Mouse (Mus musculus) erythroid progenitor cell, adult 5-6 weeks (primary cell): ENCODE results near the gene Smpd1. TPM values are rescaled to one million over a fixed set of nuclear protein-coding genes. Genes with fewer than 3 reads are reported as not detected.
A peak's percentile ranks its signal among the peaks of the same experiment; 100 is the strongest.

Source experiments
- ATAC-seq: replicated peaks from 2 replicates; pipeline ENCODE4 v1.8.0; 2016; ENCODE audit warnings: moderate number of reproducible peaks, mild to moderate bottlenecking, moderate TSS enrichment, inconsistent platforms; ENCODE audit not compliant: poor library complexity, low FRiP score, severe bottlenecking
- total RNA-seq, 2 experiments: library from RNA; stranded (forward) in 1 of 2; stranded (reverse) in 1 of 2; fragments of 150-400 nt in 1 of 2; fragments of 186-747, 209-891 nt in 1 of 2; gene quantifications; 2 replicates each; pipeline versions ENCODE4 v1.2.3 to v1.2.4; 2015 to 2017; ENCODE audit warnings: low replicate concordance in 2 of 2

The Smpd1 gene
- total RNA-seq (2015; ENCODE audit: low replicate concordance) (7.5 and 13.3 TPM in 2 replicates), total RNA-seq (2017; ENCODE audit: low replicate concordance) (9.5 and 13.1 TPM in 2 replicates)

DNA sequence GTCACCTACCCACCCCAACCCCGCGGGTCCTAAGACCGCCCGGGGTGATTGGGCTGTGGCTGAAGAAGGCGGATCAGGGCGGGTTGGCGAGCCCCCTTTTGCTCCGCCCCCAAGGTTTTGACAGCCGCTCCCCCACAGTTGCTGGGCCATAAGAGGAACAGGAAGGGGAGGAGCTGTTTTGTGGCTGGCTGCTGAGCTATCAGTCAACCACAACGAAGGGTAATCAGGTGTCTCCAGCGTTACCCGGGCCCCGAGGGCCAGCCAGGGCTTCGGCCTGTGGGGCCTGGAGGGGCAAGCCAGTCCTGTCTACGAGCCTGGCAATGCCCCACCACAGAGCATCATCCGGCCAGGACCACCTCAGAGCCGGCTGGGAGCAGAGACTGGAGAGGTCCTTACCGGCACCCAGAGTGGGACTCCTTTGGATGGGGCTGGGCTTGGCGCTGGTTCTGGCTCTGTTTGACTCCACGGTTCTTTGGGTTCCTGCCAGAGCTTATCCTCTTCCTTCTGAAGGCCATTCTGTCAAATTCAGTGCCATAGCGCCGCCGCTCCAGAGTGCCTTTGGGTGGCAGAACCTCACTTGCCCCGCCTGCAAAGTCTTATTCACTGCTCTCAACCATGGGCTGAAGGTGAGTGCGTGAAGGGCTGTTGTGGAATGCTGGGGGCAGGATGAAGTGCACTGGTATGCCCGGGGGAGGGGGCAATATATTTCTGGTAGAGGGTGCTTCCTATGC is at the start of gene Smpd1:
Gene Smpd1 (plus strand): TSS at position 149 of the 731 bp plus-strand sequence.
- peak; percentile 95 for ATAC-seq

- ATAC-seq, result no peak
Observed at GRCm38 (mm10) chr7:105507257-105507656, 46.9 kb upstream of the Smpd1 start.

DNA sequence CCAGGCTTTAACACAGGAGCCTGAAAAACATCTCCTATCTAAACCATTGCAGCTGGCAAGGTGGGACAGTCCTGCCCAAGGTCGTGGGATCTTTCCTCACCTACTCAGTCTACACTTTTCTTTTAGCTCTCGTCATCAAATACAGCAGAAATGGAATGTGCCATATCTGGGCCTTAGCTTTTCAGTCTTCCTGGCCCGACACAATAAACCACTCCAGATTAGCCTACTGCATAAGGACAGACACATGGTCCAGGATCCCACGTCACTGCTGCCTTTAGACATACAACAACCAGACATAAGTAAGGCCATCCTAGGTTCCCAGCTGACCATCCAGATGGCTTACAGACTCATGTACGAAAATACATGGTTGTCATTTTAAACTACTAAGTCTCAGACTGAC is 44.0 kb upstream of the Smpd1 start:
- ATAC-seq, result no peak

DNA sequence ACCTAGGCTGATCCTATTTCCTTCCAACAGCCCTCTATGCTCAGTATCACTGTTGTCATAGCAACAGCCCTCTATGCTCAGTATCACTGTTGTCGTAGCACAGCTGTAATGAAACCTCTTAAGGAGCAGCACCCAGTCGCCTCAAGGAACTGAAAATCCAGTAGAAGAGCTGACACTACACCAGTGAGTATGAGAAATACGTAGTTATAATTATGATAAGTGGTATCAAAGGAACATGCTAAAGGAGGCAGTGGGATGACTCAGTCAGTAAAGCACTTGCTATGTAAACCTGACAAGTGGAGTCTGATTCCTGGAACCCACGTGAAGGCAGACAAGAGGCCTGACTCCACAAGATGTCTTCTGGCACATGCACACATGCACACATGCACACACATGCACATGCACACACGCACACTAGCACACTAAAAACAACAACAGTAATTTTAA is 40.3 kb upstream of the Smpd1 start:
- ATAC-seq, result no peak

- ATAC-seq, result no peak
Observed at GRCm38 (mm10) chr7:105514561-105514960, 39.6 kb upstream of the Smpd1 start.

- ATAC-seq, result 0 out of 2 replicates have a peak, but pooled peaks have one; percentile 58
Observed at GRCm38 (mm10) chr7:105515178-105515577, 39.0 kb upstream of the Smpd1 start.

- no peak for ATAC-seq
Observed at GRCm38 (mm10) chr7:105516669-105517360, 37.3 kb upstream of the Smpd1 start.

GRCm38 (mm10) chr7:105519336-105519735 is 34.8 kb upstream of the Smpd1 start:
- no peak for ATAC-seq

- ATAC-seq, result no peak
Observed at GRCm38 (mm10) chr7:105519771-105520170, 34.4 kb upstream of the Smpd1 start.

GRCm38 (mm10) chr7:105520201-105520600 is 34.0 kb upstream of the Smpd1 start:
- ATAC-seq, result no peak

DNA sequence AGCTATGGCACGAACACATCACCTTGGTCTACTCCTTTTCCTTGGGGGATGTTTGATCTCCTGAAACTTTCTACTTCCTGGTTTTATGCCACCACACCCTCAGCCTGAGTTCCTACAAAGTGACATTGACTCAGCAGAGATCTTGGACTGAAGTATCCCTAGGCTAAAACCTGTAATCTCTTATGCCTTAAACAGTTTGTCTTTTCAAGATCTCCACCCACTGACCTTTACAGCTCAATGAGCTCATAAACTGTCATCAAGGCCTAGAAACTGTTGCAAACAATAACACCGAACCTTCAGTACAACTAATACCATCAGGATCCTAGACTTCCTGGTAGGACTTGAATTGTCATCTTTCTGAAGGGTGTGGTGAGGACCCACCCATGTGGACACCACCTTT is 29.9 kb upstream of the Smpd1 start:
- no peak for ATAC-seq

DNA sequence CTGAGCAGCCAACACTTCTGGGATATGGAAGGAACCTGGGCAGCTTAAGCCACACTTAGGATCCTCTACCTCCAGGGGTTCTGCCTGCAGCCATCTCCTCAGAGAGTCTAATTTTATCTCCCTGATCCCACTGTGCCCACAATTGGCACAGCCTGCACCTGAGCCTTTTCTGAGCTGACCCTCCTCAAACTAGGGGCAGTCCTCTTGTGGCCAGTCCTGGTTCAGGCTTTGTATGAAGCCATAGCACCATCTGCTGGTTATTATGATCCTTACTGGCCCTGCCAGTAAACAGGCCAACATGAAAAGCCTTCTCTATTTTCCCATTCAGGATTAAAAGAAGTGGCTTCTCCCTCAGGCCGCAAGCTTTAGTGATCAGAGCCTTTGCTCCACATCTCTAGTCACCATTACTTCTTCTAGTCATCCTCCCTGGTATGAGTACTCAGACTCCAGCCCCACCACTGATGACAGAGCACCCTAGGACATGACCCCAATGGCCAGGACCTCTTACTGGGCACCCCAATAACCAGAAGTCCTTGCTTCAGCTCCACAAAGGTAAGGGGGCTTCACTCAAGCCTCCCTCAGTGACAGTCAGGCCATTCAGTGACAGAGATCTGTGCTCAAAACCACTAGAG is 26.7 kb upstream of the Smpd1 start:
- no peak for ATAC-seq

DNA sequence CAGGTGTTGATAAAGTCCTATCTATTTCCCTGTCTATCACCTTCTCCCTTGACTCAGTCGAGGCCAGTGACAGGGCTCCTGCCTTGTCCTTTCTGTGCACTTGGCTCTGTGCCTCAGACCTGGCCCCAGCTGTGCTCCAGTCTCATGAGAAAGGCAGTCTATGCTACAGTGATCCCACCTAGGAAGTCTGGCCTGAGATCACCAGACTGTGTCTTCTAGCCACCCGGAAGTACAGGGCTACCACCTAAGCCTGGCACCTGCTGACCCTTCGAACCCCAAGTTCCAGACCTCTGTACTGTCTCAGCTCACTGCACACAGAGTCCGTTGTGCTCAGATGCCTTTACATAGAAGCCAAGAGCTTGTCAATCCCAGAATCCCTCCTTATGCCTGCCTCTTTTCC is 26.1 kb upstream of the Smpd1 start:
- ATAC-seq, result 0 out of 2 replicates have a peak, but pooled peaks have one; percentile 34

DNA sequence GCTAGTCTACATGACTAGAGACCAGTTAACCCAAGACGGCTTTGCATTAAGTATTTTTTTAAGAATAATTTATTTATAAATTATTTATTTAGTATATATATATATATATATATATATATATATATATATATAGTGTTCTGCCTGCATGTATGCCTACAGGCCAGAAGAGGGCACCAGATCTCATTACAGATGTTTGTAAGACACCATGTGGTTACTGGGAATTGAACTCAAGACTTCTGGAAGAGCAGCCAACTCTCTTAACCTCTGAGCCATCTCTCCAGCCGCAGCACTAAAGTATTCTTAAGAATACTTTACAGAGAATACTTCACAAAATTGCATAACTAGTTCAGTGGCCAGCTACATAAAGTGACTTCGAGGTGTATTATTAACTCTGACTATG is 20.0 kb upstream of the Smpd1 start:
- no peak for ATAC-seq

- no peak for ATAC-seq
Observed at GRCm38 (mm10) chr7:105545986-105546385, 8.2 kb upstream of the Smpd1 start.

DNA sequence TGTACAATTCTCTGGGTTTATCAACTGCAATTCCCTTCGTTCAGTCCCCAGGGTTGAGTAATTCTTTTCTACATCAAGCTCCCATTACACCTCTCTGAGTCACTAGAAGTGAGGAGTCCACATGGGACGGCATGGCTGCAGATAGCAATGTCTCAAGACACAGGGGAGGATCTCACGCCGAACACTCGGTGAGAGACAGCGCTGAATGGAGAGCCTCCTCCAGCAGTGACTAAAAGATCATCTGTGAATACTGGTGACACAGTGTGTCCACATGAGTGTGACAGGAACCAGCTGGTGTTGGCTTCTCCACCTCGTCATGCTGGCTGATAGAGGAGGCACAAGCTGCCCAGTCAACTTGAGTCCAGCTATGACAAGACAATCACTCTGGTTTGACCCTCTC is 6.2 kb upstream of the Smpd1 start:
- ATAC-seq, result no peak

DNA sequence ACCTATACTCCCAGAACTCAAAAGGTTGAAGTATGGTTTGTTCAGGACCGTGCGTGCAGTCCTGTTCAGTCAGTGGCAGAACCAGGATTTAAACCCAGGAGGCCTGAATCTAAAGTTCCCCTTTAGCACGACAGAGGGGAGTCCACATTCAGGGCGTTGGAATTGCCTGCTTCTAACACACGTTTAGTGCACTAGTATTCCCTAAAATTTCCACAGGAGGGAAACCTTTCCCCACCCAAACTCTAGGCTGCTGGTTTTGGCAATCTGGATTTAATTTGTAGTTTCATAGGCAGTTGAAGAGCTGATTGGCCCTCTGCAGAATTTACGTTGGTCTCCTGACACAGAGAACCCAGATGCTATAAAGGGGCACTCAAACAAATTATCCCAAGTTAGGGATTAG is 5.1 kb upstream of the Smpd1 start:
- ATAC-seq, result no peak

DNA sequence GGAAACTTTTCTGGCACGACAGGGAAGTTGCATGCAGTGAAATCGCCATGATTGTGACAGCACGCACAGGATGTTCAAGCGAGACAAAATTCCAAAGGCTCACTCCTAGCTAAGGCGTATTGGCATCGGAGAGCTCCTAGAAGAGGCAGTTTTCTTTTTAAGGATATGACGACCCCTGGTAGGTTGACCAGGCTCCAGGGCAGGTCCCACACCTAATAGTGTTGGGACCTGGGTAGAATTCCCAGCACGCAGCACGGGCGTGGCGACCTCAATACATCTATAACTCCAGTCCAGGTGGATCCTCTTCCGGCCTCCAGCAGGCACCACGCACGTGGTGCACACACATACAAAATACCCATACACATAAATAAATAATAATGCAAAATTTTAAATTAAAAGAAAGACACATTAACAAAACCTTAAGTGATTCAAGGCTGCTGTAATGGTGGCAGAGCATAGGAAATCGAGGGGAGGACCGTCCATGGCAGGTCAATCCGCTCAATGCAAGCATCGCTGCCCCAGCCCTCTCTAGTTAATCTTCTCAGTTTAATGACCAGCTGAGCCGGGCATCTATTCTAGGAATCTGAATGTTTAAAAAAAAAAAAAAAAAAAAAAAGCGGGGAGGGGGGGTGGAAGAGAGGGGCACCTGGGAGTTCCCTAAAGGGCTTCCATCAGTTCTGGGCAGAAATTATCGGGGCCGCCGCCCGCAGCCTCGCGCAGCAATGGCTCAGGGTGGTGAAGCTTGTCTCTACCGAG is 526 bp upstream of the Smpd1 start:
- ATAC-seq, result no peak

DNA sequence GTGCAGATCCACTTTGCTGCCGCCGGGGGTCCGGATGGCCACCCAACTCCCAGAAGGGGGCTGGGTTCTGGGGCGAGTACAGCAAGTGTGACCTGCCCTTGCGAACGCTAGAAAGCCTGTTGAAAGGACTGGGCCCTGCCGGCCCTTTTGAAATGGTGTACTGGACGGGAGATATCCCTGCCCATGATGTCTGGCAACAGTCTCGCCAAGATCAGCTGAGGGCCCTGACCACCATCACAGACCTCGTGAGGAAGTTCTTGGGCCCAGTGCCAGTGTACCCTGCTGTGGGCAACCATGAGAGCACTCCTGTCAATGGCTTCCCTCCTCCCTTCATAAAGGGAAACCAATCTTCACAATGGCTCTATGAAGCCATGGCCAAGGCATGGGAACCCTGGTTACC is 1.4 kb downstream of the Smpd1 start:
- no peak for ATAC-seq

- no peak for ATAC-seq
Observed at GRCm38 (mm10) chr7:105556406-105556805, 2.2 kb downstream of the Smpd1 start.
